Mouse (Mus musculus): ENCODE measurements around the gene Unc79. TPM values are rescaled to one million over a fixed set of nuclear protein-coding genes. Genes with fewer than 3 reads are reported as not detected.

Unc79 gene
- polyA plus RNA-seq, 1 experiment from 2014 or later = 0.28 TPM

- WGBS = 64% methylated on average over 8 of the region's 8 CpGs
These were observed 239.6 kb downstream of the Unc79 start for GRCm38 (mm10) chr12:103188223-103188622.

DNA sequence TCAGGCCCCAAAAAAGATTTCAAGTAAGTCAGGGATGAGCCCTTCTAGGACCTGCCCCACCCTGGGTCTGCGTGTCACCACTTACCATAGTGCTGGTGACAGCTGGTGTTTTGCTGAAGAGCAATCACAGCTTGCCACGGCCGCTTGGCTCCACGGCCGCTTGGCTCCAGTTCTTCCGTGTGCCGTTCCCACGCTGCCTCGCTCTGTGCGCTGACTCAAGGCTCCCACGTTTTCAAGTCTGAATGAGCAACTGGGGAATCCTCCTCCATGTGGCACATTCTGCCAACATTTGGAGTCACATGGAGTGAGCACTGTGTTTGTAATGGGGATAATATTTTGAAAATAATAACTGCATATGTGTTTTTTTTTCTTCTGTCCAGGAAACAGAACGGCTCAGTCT is 241.1 kb downstream of the Unc79 start:
- Histone ChIP-seq H3K9ac (no peak overlapping the region), H3K9me3 (no peaks in the 10 kb centered on the region), H3K4me2 (replicated peaks) (no peak overlapping the region), H3K4me1 (replicated peaks) (no peaks in the 10 kb centered on the region), H3K27ac (no peak overlapping the region), H3K27me3 (replicated peaks) (no peaks in the 10 kb centered on the region), H3K36me3 (no peaks in the 10 kb centered on the region), H3K4me3 (replicated peaks) (no peak overlapping the region)
- WGBS = 79% methylated on average over 12 of the region's 12 CpGs
- ATAC-seq = no peak

More at GRCm38 (mm10) chr12:103188223-103188622, 239.6 kb downstream of the Unc79 start:
- no peaks in the 10 kb centered on the region for H3K4me1 ChIP-seq (replicated peaks)
- no peak overlapping the region for H3K4me3 ChIP-seq (replicated peaks)
- H3K4me2 ChIP-seq (replicated peaks) = no peak overlapping the region
- H3K9ac ChIP-seq = no peak overlapping the region
- no peak for ATAC-seq
- no peaks in the 10 kb centered on the region for H3K27me3 ChIP-seq (replicated peaks)
- no peak overlapping the region for H3K27ac ChIP-seq
- no peaks in the 10 kb centered on the region for H3K9me3 ChIP-seq
- no peaks in the 10 kb centered on the region for H3K36me3 ChIP-seq

DNA sequence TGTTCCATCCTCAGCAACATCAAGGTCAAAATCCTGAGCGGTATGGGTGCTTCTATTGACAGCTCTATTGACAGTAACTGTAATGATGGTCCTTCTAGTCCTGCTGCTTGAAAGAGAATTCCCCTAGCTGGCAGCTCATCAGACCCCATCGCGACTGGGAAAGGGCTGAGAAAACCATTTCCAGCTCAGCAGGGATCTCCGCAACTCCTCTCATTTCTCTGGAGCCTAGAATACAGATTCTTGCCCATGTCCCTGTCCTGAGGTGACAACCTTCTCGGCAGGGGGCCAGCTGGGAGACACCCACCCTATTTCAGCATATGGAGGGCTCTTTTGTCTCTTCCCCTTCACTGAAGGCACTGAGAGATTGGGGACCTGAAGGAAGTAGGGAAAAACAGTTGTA is 244.3 kb downstream of the Unc79 start:
- H3K4me2 ChIP-seq (replicated peaks) = no peak overlapping the region
- H3K27ac ChIP-seq = no peak overlapping the region
- WGBS = 51% methylated on average over 5 of the region's 5 CpGs
- H3K36me3 ChIP-seq = no peaks in the 10 kb centered on the region
- H3K27me3 ChIP-seq (replicated peaks) = no peaks in the 10 kb centered on the region
- no peaks in the 10 kb centered on the region for H3K9me3 ChIP-seq
- H3K4me1 ChIP-seq (replicated peaks) = no peaks in the 10 kb centered on the region
- no peak for ATAC-seq
- no peak overlapping the region for H3K9ac ChIP-seq
- H3K4me3 ChIP-seq (replicated peaks) = no peak overlapping the region

- no peaks in the 10 kb centered on the region for H3K27me3 ChIP-seq (replicated peaks)
- no peak overlapping the region for H3K9ac ChIP-seq
- H3K4me2 ChIP-seq (replicated peaks) = no peak overlapping the region
- no peaks in the 10 kb centered on the region for H3K36me3 ChIP-seq
- WGBS = 26% methylated on average over 11 of the region's 11 CpGs
- no peak overlapping the region for H3K4me3 ChIP-seq (replicated peaks)
- H3K27ac ChIP-seq = no peak overlapping the region
- H3K4me1 ChIP-seq (replicated peaks) = 0 out of 2 replicates have a peak, but pooled peaks cover 6% of the 10 kb centered on the region
- no peaks in the 10 kb centered on the region for H3K9me3 ChIP-seq
- peak; percentile 83 for ATAC-seq
These were observed 254.2 kb downstream of the Unc79 start for GRCm38 (mm10) chr12:103202592-103203544.

GRCm38 (mm10) chr12:103205561-103205960 is 256.9 kb downstream of the Unc79 start:
- Histone ChIP-seq H3K27me3 (replicated peaks) (no peaks in the 10 kb centered on the region), H3K4me3 (replicated peaks) (no peak overlapping the region), H3K9ac (no peak overlapping the region), H3K36me3 (no peaks in the 10 kb centered on the region), H3K9me3 (no peaks in the 10 kb centered on the region), H3K4me2 (replicated peaks) (no peak overlapping the region), H3K27ac (no peak overlapping the region), H3K4me1 (replicated peaks) (0 out of 2 replicates have a peak, but pooled peaks cover 6% of the 10 kb centered on the region)
- no peak for ATAC-seq
- WGBS = 61% methylated on average over 7 of the region's 7 CpGs

- H3K36me3 ChIP-seq = no peaks in the 10 kb centered on the region
- 0 out of 2 replicates have a peak, but pooled peaks cover 5% of the 10 kb centered on the region for H3K4me1 ChIP-seq (replicated peaks)
- H3K9ac ChIP-seq = no peak overlapping the region
- H3K27me3 ChIP-seq (replicated peaks) = no peaks in the 10 kb centered on the region
- no peak overlapping the region for H3K27ac ChIP-seq
- H3K4me2 ChIP-seq (replicated peaks) = no peak overlapping the region
- no peak overlapping the region for H3K4me3 ChIP-seq (replicated peaks)
- ATAC-seq = no peak
- no peaks in the 10 kb centered on the region for H3K9me3 ChIP-seq
- WGBS = 86% methylated on average over 7 of the region's 7 CpGs
These were observed 260.9 kb downstream of the Unc79 start for GRCm38 (mm10) chr12:103209581-103209980.

DNA sequence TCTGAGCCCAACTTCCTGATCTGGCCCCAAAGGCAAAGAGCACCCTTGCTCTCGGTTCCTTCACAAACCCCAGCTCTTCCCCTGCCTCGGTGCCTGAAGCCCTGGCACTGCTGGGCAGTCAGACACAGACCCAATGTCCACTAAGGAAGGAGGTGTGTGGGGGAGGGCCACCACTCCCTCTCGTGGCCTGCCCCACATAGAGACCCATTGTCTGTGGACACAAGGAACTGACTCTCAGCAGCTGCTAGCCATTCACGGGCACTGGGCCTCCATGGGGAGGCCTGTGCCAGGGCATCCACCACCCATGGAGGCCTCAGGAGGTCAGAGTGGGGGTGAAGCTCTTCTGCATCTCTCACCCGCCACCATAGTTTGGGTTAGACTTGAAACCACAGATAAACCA is 262.4 kb downstream of the Unc79 start:
- 0 out of 2 replicates have a peak, but pooled peaks cover 5% of the 10 kb centered on the region for H3K4me1 ChIP-seq (replicated peaks)
- H3K4me2 ChIP-seq (replicated peaks) = no peak overlapping the region
- no peak overlapping the region for H3K27ac ChIP-seq
- no peak overlapping the region for H3K4me3 ChIP-seq (replicated peaks)
- 61% methylated on average over 5 of the region's 5 CpGs for WGBS
- H3K9me3 ChIP-seq = no peaks in the 10 kb centered on the region
- no peaks in the 10 kb centered on the region for H3K36me3 ChIP-seq
- ATAC-seq = no peak
- H3K9ac ChIP-seq = no peak overlapping the region
- no peaks in the 10 kb centered on the region for H3K27me3 ChIP-seq (replicated peaks)

GRCm38 (mm10) chr12:103213591-103213990 is 264.9 kb downstream of the Unc79 start:
- no peak overlapping the region for H3K27ac ChIP-seq
- H3K4me1 ChIP-seq (replicated peaks) = 0 out of 2 replicates have a peak, but pooled peaks cover 7% of the 10 kb centered on the region
- H3K36me3 ChIP-seq = no peaks in the 10 kb centered on the region
- ATAC-seq = no peak
- H3K9me3 ChIP-seq = no peaks in the 10 kb centered on the region
- no peaks in the 10 kb centered on the region for H3K27me3 ChIP-seq (replicated peaks)
- H3K9ac ChIP-seq = no peak overlapping the region
- WGBS = 77% methylated on average over 2 of the region's 2 CpGs
- no peak overlapping the region for H3K4me3 ChIP-seq (replicated peaks)
- H3K4me2 ChIP-seq (replicated peaks) = no peak overlapping the region

DNA sequence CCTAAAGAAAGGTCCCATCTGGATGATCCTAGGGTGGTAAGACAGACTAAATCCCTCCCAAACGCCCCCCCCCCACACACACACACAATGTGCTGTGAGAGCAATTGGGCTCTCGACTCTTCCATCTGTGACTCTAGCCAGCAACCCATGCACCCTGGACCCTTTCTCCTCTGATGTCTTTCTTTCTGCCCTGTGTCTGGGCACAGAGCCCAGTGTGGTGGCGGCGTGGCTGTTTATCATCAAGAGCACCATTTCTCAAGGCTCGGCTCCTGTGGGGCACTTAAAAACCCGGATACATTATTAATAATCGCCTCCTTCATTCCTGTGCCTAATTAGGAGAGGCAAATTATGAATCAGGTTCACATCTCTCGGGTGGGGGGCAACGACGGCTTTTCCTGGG is 265.6 kb downstream of the Unc79 start:
- peak; percentile 56 for ATAC-seq
- no peak overlapping the region for H3K9ac ChIP-seq
- no peak overlapping the region for H3K4me2 ChIP-seq (replicated peaks)
- H3K4me1 ChIP-seq (replicated peaks) = 0 out of 2 replicates have a peak, but pooled peaks cover 7% of the 10 kb centered on the region
- H3K9me3 ChIP-seq = no peaks in the 10 kb centered on the region
- H3K27me3 ChIP-seq (replicated peaks) = no peaks in the 10 kb centered on the region
- 52% methylated on average over 10 of the region's 10 CpGs for WGBS
- H3K4me3 ChIP-seq (replicated peaks) = no peak overlapping the region
- H3K27ac ChIP-seq = no peak overlapping the region
- no peaks in the 10 kb centered on the region for H3K36me3 ChIP-seq

GRCm38 (mm10) chr12:103214797-103215196 is 266.1 kb downstream of the Unc79 start:
- Histone ChIP-seq H3K36me3 (no peaks in the 10 kb centered on the region), H3K4me3 (replicated peaks) (no peak overlapping the region), H3K4me1 (replicated peaks) (0 out of 2 replicates have a peak, but pooled peaks cover 7% of the 10 kb centered on the region), H3K27me3 (replicated peaks) (no peaks in the 10 kb centered on the region), H3K4me2 (replicated peaks) (no peak overlapping the region), H3K9me3 (no peaks in the 10 kb centered on the region), H3K27ac (no peak overlapping the region), H3K9ac (no peak overlapping the region)
- WGBS = 85% methylated on average over 2 of the region's 2 CpGs
- ATAC-seq = no peak

DNA sequence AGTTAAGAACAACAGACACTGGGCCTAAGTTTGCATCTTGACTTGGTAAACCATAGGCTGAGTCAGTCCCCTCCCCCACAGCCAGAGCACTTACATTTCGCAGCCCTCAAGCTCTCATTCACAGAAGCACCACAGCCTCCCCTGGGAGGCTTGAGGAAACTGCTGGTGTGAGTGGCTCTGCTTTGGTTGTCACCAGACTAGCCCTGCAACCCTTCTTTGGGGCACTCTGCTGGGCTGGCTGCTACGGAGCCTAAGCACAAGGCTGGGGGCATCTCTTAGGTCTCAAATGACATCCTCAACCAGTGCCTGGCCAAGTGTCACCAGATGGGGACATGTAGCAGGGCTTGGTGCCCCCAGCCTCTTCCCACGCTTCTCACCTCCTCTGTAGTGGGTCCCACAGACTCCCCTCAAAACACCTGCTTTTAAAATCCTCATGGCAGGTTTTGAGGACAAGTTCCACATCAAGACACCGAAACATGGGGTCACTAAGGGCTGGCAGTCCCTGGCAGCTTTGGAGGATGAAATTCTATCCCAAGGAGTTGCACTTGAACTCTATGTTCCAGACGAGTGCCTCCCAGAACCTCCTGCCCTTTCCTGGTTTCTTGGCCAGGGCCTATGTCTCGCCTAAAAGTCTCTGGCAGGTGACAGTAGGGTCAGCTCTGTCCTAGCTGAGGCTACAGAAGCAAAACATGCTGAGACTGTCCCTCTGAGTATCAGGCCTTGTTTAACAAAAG is 267.4 kb downstream of the Unc79 start:
- Histone ChIP-seq H3K4me3 (replicated peaks) (no peak overlapping the region), H3K27ac (no peak overlapping the region), H3K4me1 (replicated peaks) (0 out of 2 replicates have a peak, but pooled peaks cover 7% of the 10 kb centered on the region), H3K9me3 (no peaks in the 10 kb centered on the region), H3K27me3 (replicated peaks) (no peaks in the 10 kb centered on the region), H3K36me3 (no peaks in the 10 kb centered on the region), H3K9ac (no peak overlapping the region), H3K4me2 (replicated peaks) (no peak overlapping the region)
- ATAC-seq = no peak
- 70% methylated on average over 6 of the region's 6 CpGs for WGBS

GRCm38 (mm10) chr12:103223671-103224070 is 275.0 kb downstream of the Unc79 start:
- H3K36me3 ChIP-seq = no peaks in the 10 kb centered on the region
- no peaks in the 10 kb centered on the region for H3K4me1 ChIP-seq (replicated peaks)
- no peak for ATAC-seq
- no peak overlapping the region for H3K4me3 ChIP-seq (replicated peaks)
- H3K9ac ChIP-seq = no peak overlapping the region
- H3K27me3 ChIP-seq (replicated peaks) = no peaks in the 10 kb centered on the region
- no peak overlapping the region for H3K4me2 ChIP-seq (replicated peaks)
- no peak overlapping the region for H3K27ac ChIP-seq
- H3K9me3 ChIP-seq = no peaks in the 10 kb centered on the region
- WGBS = 87% methylated on average over 9 of the region's 9 CpGs
